Mouse (Mus musculus): Measurements from ENCODE around the gene Vmn1r185. TPM values are rescaled to one million over a fixed set of nuclear protein-coding genes. Genes with fewer than 3 reads are reported as not detected.
"Not testable (repeated sequence)": the region's sequence is repeated elsewhere in the genome, so short reads cannot be mapped to it uniquely, and the experiment has no call there.

The Vmn1r185 gene
- total RNA-seq (2022): not detected

- DNase-seq: not testable (repeated sequence)
These were observed at the start of gene Vmn1r185 for GRCm38 (mm10) chr7:26618364-26618763. Gene Vmn1r185 (minus strand): TSS chr7:26618464.

DNA sequence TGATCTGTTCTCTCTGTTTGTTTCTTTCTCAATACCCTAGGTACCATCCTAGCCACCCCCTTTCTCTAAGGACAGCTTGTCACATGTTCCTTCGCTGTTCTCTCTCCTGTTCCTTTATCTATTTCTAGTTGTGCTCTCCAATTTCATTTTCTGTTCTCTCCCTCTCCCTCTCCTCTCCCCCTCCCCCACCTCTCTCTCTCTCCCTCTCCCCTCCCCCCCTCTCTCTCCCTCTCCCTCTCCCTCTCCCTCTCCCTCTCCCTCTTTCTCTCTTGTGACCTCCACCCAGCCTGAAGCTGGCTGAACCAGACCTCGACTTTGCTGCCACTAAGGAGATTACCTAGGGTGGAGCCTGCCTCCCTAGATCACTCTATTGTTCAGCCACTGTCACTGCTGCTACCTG is 49.2 kb upstream of the Vmn1r185 start:
- not testable (repeated sequence) for DNase-seq

DNA sequence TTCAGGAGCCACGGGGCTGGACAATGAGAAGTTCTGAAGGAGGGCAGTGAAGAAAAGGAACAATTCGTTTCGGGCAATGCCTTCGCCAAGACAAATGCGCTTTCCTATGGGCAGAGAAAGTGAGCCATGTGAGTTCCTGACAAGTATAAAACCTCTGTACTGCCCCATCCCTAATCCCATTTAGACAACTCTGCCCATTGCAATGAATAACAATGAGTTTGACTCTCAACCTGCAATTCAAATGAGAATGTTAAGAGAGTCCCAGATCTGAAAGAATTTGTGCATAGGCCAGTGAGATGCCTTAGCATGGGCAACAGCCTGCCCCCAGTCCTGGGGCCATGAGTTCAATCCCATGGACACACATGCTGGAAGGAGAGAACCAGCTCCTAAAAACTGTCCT is 47.7 kb upstream of the Vmn1r185 start:
- DNase-seq: no peak

- no peak for DNase-seq
These were observed 28.5 kb downstream of the Vmn1r185 start for GRCm38 (mm10) chr7:26589774-26590173.

GRCm38 (mm10) chr7:26589077-26589476 is 29.2 kb downstream of the Vmn1r185 start:
- no peak for DNase-seq

Other genes starting within 250 kb of the Vmn1r185 start
- not detected for gene Nlrp9c, start 214.8 kb downstream of the Vmn1r185 start, total RNA-seq (2022)
- not detected for gene Nlrp4a, start 183.4 kb downstream of the Vmn1r185 start, total RNA-seq (2022)
- gene Nlrp9a, start 83.4 kb downstream of the Vmn1r185 start, total RNA-seq (2022): not detected
- gene Cyp2b23, start 68.0 kb upstream of the Vmn1r185 start, total RNA-seq (2022): not detected
- not detected for gene Cyp2b19, start 138.7 kb upstream of the Vmn1r185 start, total RNA-seq (2022)
- gene Cyp2g1, start 190.4 kb upstream of the Vmn1r185 start, total RNA-seq (2022): under 1 TPM in 1 of 4 experiments, not detected in 3; 0.31 TPM
- 1 to 10 TPM in 2 of 4 experiments, not detected in 2; 1.1 to 1.7 TPM for gene Cyp2a5, start 216.8 kb upstream of the Vmn1r185 start, total RNA-seq (2022)